Mouse (Mus musculus) CH12.LX (cell line): ENCODE results near the gene Gtf2h5. TPM values are rescaled to one million over a fixed set of nuclear protein-coding genes. Genes with fewer than 3 reads are reported as not detected.

Experiments
- DNase-seq: peaks from one replicate; pipeline ENCODE4 v3.0.0-alpha.2; 2013; ENCODE audit errors: extremely low read depth
- H3K27ac ChIP-seq: 2 replicates; pipeline ENCODE4 v1.5.1; 2012; ENCODE audit warnings: low read depth, mild to moderate bottlenecking, control low read depth, moderate library complexity; ENCODE audit not compliant: insufficient read depth
- H3K27me3 ChIP-seq: replicated peaks from 2 replicates; pipeline ENCODE3; 2012; ENCODE audit warnings: inconsistent platforms
- H3K36me3 ChIP-seq, 2 experiments: replicated peaks in 1 of 2; 2 replicates each; pipeline versions ENCODE3 to v1.6.1; 2012; ENCODE audit warnings: inconsistent platforms in 1 of 2, low read length in 1 of 2, mild to moderate bottlenecking in 1 of 2, mixed read lengths in 1 of 2, moderate library complexity in 1 of 2; ENCODE audit not compliant: control insufficient read depth in 1 of 2, insufficient read depth in 1 of 2
- H3K4me1 ChIP-seq, 2 experiments: 2 replicates each; pipeline ENCODE4 v1.6.1; 2012; ENCODE audit warnings: inconsistent platforms in 1 of 2, moderate library complexity in 1 of 2; ENCODE audit not compliant: insufficient read depth in 2 of 2, control insufficient read depth in 1 of 2
- H3K4me2 ChIP-seq: 2 replicates; pipeline ENCODE4 v1.6.1; 2012; ENCODE audit warnings: low read depth, mild to moderate bottlenecking, control low read depth; ENCODE audit not compliant: poor library complexity, insufficient read depth, severe bottlenecking
- H3K4me3 ChIP-seq, 3 experiments: fragments of 150-350 bp in 1 of 3; sonication (generic) in 1 of 3; replicated peaks in 1 of 3; 2 replicates each; pipeline versions ENCODE3 to v1.5.1; 2011 to 2012; ENCODE audit warnings: low read depth in 2 of 3, low read length in 2 of 3, mild to moderate bottlenecking in 2 of 3, moderate library complexity in 2 of 3, control low read depth in 1 of 3, improper control_type of control experiment in 1 of 3, inconsistent platforms in 1 of 3, mixed read lengths in 1 of 3; ENCODE audit not compliant: poor library complexity in 1 of 3
- H3K79me2 ChIP-seq: replicated peaks from 2 replicates; pipeline ENCODE4 v1.6.1; 2012; ENCODE audit warnings: mild to moderate bottlenecking, moderate library complexity; ENCODE audit not compliant: control insufficient read depth, poor library complexity, insufficient read depth, severe bottlenecking; ENCODE audit errors: extremely low read depth
- H3K9ac ChIP-seq: 2 replicates; pipeline ENCODE4 v1.6.1; 2012; ENCODE audit warnings: low read depth, mild to moderate bottlenecking, control low read depth, moderate library complexity; ENCODE audit not compliant: insufficient read depth
- H3K9me3 ChIP-seq: replicated peaks from 2 replicates; pipeline ENCODE3; 2012; ENCODE audit warnings: low read length, inconsistent platforms, mixed read lengths
- CHD2 ChIP-seq: IDR thresholded peaks from 2 replicates; pipeline ENCODE4 v1.6.1; 2011; ENCODE audit warnings: low read length, improper control_type of control experiment
- CTCF ChIP-seq, 2 experiments: IDR thresholded peaks in 1 of 2; conservative IDR thresholded peaks in 1 of 2; 2 replicates each; pipeline ENCODE4 v1.5.1; 2011 to 2012; ENCODE audit warnings: low read depth in 2 of 2, low read length in 2 of 2, improper control_type of control experiment in 1 of 2, inconsistent platforms in 1 of 2, mild to moderate bottlenecking in 1 of 2, moderate library complexity in 1 of 2
- E2F4 ChIP-seq: IDR thresholded peaks from 2 replicates; pipeline ENCODE4 v1.6.1; 2011; ENCODE audit warnings: low read depth, low read length, improper control_type of control experiment; ENCODE audit not compliant: insufficient replicate concordance
- ELF1 ChIP-seq: IDR thresholded peaks from 2 replicates; pipeline ENCODE4 v1.6.1; 2014; ENCODE audit warnings: low read depth, mild to moderate bottlenecking, inconsistent platforms, low read length, improper control_type of control experiment
- GABPA ChIP-seq: IDR thresholded peaks from 2 replicates; pipeline ENCODE4 v1.6.1; 2012; ENCODE audit warnings: low read depth, low read length, improper control_type of control experiment, inconsistent platforms; ENCODE audit not compliant: insufficient replicate concordance
- HCFC1 ChIP-seq: IDR thresholded peaks from 2 replicates; pipeline ENCODE4 v1.6.1; 2012; ENCODE audit warnings: low read depth, mild to moderate bottlenecking, inconsistent platforms, low read length, improper control_type of control experiment
- JUN ChIP-seq: IDR thresholded peaks from 2 replicates; pipeline ENCODE4 v1.6.1; 2011; ENCODE audit warnings: low read depth, mild to moderate bottlenecking, low read length, improper control_type of control experiment, moderate library complexity; ENCODE audit not compliant: insufficient read depth
- JUND ChIP-seq: conservative IDR thresholded peaks from 2 replicates; pipeline ENCODE4 v1.6.1; 2011; ENCODE audit warnings: low read depth, low read length, improper control_type of control experiment
- MAFK ChIP-seq: IDR thresholded peaks from 2 replicates; pipeline ENCODE4 v1.6.1; 2011; ENCODE audit warnings: low read length, improper control_type of control experiment; ENCODE audit not compliant: insufficient replicate concordance
- MAZ ChIP-seq: IDR thresholded peaks from 2 replicates; pipeline ENCODE4 v1.6.1; 2012; ENCODE audit warnings: low read depth, mild to moderate bottlenecking, inconsistent platforms, low read length, improper control_type of control experiment, moderate library complexity
- NELFE ChIP-seq: IDR thresholded peaks from 2 replicates; pipeline ENCODE4 v1.6.1; 2011; ENCODE audit warnings: low read depth, low read length, improper control_type of control experiment
- POLR2AphosphoS2 ChIP-seq: IDR thresholded peaks from 2 replicates; pipeline ENCODE4 v1.6.1; 2011; ENCODE audit warnings: low read depth, low read length, improper control_type of control experiment
- SIN3A ChIP-seq: IDR thresholded peaks from 2 replicates; pipeline ENCODE4 v1.6.1; 2012; ENCODE audit warnings: low read length, improper control_type of control experiment, inconsistent platforms
- TBP ChIP-seq: conservative IDR thresholded peaks from 2 replicates; pipeline ENCODE4 v1.6.1; 2011; ENCODE audit warnings: low read depth, low read length, improper control_type of control experiment
- UBTF ChIP-seq: IDR thresholded peaks from 2 replicates; pipeline ENCODE4 v1.6.1; 2012; ENCODE audit warnings: low read depth, mild to moderate bottlenecking, inconsistent platforms, low read length, improper control_type of control experiment, moderate library complexity
- USF1 ChIP-seq: IDR thresholded peaks from 2 replicates; pipeline ENCODE4 v1.6.1; 2014; ENCODE audit warnings: low read depth, mild to moderate bottlenecking, inconsistent platforms, low read length, improper control_type of control experiment
- ZC3H11A ChIP-seq: IDR thresholded peaks from 2 replicates; pipeline ENCODE4 v1.6.1; 2012; ENCODE audit warnings: low read depth, mild to moderate bottlenecking, inconsistent platforms, low read length, improper control_type of control experiment
- ZKSCAN1 ChIP-seq: IDR thresholded peaks from 2 replicates; pipeline ENCODE4 v1.6.1; 2012; ENCODE audit warnings: low read depth, inconsistent platforms, low read length, improper control_type of control experiment, borderline replicate concordance
- dilution Hi-C: fragments of 300-500 bp; cut with MboI; formaldehyde crosslinking; loops from 2 replicates; pipeline ENCODE4 v1.14.3; 2020; ENCODE audit warnings: low sequenced_read_pairs; ENCODE audit not compliant: extremely low pct_unique_long_range_greater_than_20kb, extremely low pct_ligation_motif_present
- in situ Hi-C: fragments of 300-500 bp; cut with MboI; formaldehyde crosslinking; loops from 3 replicates; pipeline ENCODE4 v1.14.3; 2019; ENCODE audit warnings: low sequenced_read_pairs, low pct_ligation_motif_present, low pct_unique_long_range_greater_than_20kb, mixed read lengths
- polyA plus RNA-seq: library from polyadenylated mRNA; unstranded; fragments of >175 nt; gene quantifications from 2 replicates; pipeline ENCODE4 v1.2.1, GENCODE M21; 2012; ENCODE audit warnings: low read depth; ENCODE audit not compliant: insufficient read length
- total RNA-seq, 2 experiments: library from RNA; depleted of rRNA; stranded (reverse); fragments of 300-350 nt in 1 of 2; fragments of >200 nt in 1 of 2; gene quantifications; 2 replicates each; pipeline ENCODE4 v1.2.3; 2012 to 2014

Gtf2h5 gene
- total and polyA plus RNA-seq, 3 experiments, result 62.2 to 116 (median 97.8) TPM

DNA sequence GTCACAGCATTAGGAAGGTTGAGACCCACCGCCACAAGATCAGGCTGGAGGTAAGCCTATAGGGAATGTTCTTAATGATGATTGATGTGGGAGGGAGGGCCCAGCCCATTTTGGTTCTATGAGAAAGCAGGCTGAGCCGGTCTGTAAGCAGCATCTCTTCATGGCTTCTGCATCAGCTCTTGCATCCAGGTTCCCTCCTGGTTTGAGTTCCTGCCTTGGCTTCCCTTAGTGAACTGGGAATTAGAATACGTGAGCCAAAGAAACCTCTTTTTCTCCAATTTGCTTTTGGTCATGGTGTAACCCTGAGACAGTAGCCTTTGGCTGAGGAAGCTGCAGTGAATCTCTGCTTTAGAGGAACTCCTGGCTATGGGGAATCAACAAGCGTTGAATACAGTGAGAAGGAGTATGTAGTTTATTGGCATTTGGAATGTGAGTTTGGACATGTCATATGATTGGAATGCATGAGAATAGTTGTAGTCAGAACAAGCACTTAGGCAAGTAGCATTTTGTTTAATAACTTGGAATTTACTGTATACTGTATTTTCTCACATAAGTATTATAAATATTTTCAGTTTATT, 37.7 kb downstream of the Gtf2h5 start:
- no peak for DNase-seq
- Histone ChIP-seq H3K9ac (no peak overlapping the region), H3K27ac (no peak overlapping the region), H3K4me1 (peaks cover 0 to 23% of the 10 kb centered on the region in 2 experiments; a peak in 1 of 4 replicates), H3K79me2 (no peaks in the 10 kb centered on the region), H3K27me3 (no peaks in the 10 kb centered on the region), H3K9me3 (no peaks in the 10 kb centered on the region), H3K4me2 (no peak overlapping the region), H3K36me3 (peaks cover 4 to 44% of the 10 kb centered on the region in 2 experiments), H3K4me3 (no peak overlapping the region)
- TF ChIP-seq USF1 (no peak), JUN (no peak)
- in situ Hi-C loops, result no loop called here
- dilution Hi-C loops, result no loop called here

DNA sequence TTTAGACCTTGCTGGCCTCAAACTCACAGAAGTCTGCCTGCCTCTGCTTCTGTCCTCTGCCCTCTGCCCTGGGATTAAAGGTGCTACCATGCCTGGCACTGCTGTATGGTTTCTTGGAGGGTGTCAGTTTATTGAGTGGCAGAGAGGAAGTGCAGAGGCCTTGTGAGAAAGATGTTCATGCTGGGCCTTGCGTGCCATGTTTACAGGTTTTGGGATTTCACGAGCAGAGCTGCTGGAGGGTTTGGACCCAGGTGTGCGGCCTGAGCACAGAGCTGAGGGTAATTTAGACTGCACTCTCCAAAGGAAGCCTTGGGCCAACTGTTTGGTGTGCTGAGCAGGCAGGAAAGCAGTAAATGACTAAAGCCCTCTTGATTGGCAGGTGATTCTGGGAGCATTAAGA, 38.3 kb downstream of the Gtf2h5 start:
- no peaks in the 10 kb centered on the region for H3K9me3 ChIP-seq
- no peaks in the 10 kb centered on the region for H3K27me3 ChIP-seq
- no peak for DNase-seq
- dilution Hi-C loops (no loop called here), in situ Hi-C loops (no loop called here)
- peaks cover 0 to 29% of the 10 kb centered on the region in 2 experiments; a peak in 1 of 4 replicates for H3K4me1 ChIP-seq
- no peak overlapping the region for H3K9ac ChIP-seq
- peaks cover 9 to 50% of the 10 kb centered on the region in 2 experiments for H3K36me3 ChIP-seq
- no peak overlapping the region for H3K4me2 ChIP-seq
- no peak overlapping the region for H3K4me3 ChIP-seq
- no peak overlapping the region for H3K27ac ChIP-seq
- no peak for TF ChIP-seq E2F4
- TF ChIP-seq NELFE, result no peak
- TF ChIP-seq JUND, result no peak
- no peak for TF ChIP-seq TBP
- no peak for TF ChIP-seq ZKSCAN1
- TF ChIP-seq MAZ, result no peak
- no peak for TF ChIP-seq MAFK
- TF ChIP-seq SIN3A, result no peak
- TF ChIP-seq ZC3H11A, result no peak
- TF ChIP-seq HCFC1, result no peak
- no peak for TF ChIP-seq JUN
- TF ChIP-seq GABPA, result no peak
- no peak for TF ChIP-seq UBTF
- no peak for TF ChIP-seq CTCF (conservative IDR thresholded peaks at IDR 0.05 in 1 of 2, IDR thresholded peaks at IDR 0.05 in 1 of 2; ENCODE audit: low read depth in 2 of 2, low read length in 2 of 2)
- no peak for TF ChIP-seq ELF1
- TF ChIP-seq POLR2AphosphoS2, result no peak
- no peak for TF ChIP-seq CHD2
- no peaks in the 10 kb centered on the region for H3K79me2 ChIP-seq
